Mouse (Mus musculus) cerebellum, adult 11 months (tissue): Measurements from ENCODE around the gene Pbx1.

Experiments used
- DNase-seq: peaks from one replicate; pipeline ENCODE4 v3.0.0; 2022

The Pbx1 gene

DNA sequence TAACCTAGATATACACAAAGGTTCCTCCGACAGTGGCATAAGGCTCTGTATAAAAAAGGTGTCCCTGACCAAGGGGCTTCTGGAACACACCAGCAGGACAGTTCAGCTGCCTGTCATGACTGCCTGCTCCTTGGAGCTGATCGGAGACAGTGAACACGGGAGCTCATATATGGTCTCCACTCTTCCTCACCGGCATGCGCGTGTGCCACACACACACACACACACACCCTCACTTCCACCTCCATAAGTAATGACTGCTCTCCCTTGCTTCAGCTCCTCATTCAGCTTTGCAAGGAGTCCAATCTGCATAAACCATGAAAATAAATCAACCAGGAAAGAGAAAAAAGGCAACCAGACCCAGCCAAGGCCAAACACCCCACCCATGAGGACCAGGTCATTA lies 90.7 kb downstream of the Pbx1 start:
- no peak for DNase-seq

DNA sequence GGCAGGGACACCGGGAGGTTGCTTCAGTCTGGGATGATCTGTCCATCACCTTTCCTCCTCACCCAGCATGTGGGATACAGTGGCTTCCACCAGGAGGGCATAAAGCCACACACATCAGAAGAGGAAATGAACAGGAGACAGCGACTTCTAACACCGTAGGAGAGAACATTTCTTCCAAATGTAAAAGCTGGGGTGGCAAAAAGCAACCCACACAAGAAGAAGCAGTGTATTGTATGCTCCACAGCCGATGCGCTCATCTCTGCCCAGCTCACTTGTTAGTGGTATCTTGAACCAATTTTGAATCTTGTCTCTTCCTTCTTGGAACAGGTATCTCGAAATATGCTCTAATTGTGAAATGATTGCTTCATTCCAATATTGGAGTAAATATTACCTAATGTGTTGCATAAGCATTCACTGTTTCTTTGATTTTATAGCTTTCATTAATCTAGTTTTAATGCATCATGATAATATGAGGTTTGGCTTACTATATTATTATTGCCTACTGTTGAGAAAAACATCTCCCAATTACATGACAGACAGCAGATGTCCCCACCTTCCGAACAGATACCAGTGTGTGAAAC lies 95.7 kb downstream of the Pbx1 start:
- no peak for DNase-seq

DNA sequence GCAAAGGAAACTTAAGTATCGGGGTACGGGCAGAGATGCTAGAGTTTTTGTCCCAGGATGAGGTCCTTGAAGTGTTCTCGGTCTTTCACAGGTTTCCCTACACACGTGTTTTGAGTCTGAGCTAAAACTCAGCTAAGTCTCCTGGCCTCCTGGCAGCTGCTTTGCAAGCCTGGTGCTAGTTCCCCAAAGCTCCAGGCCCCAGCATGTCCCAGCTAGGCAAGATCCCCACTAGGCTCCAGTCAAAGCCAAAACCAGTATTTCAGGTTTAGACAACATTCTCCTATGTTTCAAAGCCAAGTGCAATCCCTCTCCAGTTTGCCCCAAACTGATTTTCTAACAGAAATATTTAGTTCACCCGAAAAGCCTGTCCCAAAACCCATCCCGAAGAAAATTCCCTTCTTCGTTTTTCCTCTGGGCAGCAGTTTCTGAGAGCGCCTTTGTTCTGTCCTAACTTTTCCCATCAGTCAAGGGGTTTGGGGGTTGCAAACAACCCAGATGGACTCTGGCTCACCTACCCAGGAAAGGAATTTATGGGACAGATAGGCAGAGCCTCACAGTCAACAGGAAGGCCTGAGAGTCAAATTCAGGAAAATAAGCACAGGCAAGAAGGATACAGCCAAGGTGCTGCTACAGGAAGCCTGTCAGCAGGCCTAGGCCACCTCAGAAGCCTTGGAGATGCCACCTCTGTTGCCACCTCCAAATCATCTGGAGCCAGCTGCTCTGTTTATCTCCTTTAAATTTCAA lies 97.1 kb downstream of the Pbx1 start:
- DNase-seq = no peak

DNA sequence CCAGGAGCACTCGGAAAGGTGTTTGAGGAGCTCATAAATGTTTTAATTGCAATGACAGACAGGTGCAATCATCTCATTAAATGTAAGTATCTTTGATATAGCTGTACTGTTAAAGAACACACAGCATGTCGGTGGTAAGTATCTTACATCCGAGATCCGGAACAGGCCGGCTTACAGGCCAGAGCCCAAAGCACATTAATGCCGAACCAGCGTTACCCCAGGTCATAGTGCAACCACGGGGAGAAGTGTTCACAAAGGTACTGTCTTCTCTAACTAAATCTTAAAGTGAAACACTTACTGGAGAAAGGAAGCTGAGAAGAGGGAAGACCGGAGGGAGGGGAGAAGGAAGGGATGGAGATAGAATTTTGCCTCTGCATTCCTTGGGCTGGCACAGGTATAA lies 100.0 kb downstream of the Pbx1 start:
- DNase-seq = no peak

DNA sequence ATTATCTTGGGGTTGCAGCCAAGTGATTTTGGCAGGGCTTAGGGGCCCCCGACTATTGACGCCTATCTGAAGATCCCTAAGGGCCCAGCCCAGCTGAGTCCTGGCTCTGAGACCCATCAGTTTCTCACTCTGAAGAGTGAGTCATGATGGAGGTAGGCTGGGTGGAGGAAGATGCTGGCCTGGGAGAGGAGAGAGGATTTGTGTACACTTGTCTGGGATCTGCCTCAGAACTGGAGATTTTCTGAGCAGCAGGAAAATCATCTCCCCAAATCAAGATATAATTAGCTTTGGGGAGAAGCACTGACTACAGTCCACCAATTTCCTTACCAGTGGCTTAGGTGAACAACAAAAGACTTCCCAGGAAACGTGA lies 103.8 kb downstream of the Pbx1 start:
- DNase-seq = no peak

DNA sequence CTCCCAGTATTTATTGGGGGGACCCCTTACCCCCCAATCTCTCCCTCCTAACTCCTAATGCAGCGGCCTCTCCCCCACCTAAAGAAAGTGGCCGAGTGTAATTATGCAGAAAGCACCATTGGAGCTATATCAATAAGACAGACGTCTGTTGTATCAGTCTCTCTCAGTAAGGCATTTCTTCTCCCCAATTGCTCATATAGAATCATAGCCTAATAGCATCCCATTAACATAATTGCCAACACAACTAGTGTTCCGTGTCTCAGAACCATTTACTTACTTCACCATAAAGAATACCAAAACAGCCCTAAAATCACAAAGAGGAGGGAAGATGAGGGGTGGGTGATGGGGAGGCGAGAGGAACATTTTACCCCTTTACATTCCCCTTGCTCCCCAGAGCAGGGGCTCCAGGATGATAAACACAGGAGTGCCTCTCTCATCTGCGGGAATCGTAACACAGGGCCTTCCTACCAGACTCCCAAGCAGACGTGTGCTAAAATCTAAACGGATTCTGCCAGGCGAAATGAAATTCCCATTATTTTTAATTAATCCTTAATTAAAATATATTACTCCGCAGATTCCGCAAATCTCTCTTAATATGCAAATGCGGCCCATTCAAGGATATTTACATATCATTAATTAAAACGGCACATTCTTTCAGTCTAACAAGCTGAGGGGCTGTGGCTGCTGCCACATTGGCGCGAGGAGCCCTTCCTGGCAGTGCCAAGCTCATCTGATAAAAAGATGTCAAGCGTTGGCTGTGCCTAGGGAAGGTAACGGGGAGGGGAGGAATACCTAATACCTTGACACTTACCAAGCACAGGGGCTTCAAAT lies 104.5 kb downstream of the Pbx1 start:
- no peak for DNase-seq

DNA sequence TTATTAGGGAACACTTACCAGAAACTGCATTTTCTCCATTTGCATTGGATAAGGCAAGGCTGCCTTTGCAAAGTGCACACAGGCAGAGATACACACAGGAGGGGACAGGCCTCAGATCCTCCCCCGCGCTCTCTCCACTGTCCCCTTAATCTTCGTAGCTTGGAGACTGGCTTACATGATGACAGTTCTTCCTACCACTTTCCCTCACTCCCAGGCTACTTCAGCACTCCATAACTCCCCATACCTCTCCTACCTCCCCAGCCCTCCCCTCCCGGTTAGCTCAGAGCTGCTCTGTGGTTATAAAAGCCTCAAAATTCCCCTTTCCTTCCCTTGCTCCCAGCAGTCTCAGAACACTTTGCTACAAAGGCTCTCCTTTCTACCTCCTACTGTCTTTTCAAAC lies 106.3 kb downstream of the Pbx1 start:
- DNase-seq = no peak

DNA sequence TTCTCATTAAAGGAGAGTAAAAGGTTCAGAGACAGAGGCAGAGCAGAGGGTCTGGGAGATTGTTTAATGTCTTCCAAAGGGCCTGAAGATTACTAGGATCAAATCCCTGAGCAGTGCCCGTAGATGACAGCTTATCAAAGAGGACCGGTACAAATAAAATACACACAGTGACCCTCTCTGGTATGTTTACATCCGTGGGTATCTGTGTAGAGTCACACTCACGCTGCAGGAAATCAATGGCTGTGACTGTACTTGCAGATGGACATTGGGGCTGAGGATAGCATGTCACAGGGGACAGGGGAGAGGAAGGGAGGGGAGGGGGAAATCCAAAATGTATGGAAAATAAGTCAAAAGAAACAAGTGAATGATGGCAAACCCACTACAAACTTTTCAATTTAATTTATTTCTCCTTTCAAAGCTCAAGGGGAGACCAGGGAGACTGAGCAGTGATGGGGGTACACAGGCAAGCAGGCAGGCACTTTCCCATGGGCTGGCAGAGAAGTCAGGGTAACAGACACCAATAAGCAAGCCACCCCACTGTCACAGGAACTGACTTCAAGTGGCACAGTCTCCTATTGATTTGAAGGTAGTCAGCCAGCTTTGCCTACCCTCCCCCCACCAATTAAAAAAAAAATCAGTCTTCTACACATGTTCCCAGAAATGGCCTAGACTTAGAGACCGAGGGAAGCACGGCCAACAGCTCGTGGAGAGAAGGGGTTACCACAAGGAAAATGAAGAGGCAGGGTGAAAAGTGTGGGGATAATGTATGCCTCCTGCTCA lies 107.6 kb downstream of the Pbx1 start:
- no peak for DNase-seq

DNA sequence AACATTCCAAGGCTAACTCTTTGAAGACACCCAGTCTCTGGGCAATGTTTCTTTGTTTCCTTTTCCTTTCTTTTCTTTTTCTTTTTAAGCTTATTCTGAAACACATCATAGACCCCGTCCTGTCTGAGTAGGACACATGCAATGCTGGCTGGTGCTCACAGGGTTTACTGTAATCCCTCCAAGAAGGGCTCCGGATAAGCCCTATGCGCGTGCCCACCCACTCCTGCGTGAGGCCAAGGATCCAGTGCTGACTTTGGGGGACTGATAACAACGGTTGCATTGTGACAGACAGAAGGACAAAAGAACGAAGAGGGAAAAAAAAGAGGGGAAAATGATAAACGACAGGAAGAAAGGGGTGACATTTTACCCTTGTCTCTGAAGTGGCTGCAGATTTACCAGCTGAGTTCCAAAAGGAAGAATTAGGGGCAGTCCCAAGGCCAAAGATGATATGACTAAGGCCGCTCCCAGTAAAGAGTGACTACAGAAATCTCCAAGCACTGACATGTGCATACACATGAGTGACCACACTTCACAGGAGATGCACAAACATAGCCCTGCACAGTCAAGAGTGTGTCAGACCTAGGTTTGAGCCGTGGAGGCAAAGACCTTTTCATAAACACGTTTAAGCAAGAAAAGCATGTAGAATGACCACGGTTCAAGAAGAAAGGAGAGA lies 108.5 kb downstream of the Pbx1 start:
- no peak for DNase-seq

DNA sequence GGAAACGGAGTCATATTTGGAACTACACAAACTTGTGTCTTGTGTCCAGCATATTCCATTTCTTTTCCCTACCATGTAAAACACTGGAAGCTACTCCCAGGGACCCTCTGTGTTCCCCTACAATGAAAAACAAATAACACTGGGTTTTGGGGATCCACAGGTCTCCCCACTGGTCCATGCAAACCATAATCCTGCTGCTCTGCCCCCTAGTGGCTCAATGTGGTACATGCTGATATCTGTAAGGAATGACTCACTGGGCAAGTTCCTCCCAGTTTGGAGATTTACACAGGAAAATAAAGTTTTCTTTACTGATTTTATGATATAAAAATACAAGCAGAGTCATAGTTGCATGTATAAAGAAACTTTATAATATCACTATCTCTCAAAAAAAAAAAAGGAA lies 109.2 kb downstream of the Pbx1 start:
- DNase-seq = peak; percentile 27

DNA sequence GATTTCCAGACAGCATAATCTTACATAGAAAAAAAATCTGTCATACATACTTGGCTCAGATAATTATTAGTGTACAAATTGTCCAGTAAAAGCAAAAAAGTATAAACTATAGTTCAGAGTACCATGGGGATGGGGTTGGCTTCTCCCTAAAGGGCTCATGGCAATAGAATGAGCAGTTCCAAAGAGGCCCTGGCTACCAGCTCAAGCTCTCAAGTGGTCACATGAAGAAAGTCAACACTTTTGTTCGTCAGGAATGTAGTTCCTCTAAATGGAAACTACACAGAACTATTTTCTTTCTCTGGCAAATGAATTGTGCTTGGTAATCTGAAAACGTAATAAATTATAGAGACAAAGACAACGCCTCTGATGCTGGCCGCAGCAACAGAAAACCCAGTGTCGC lies 112.4 kb downstream of the Pbx1 start:
- no peak for DNase-seq

DNA sequence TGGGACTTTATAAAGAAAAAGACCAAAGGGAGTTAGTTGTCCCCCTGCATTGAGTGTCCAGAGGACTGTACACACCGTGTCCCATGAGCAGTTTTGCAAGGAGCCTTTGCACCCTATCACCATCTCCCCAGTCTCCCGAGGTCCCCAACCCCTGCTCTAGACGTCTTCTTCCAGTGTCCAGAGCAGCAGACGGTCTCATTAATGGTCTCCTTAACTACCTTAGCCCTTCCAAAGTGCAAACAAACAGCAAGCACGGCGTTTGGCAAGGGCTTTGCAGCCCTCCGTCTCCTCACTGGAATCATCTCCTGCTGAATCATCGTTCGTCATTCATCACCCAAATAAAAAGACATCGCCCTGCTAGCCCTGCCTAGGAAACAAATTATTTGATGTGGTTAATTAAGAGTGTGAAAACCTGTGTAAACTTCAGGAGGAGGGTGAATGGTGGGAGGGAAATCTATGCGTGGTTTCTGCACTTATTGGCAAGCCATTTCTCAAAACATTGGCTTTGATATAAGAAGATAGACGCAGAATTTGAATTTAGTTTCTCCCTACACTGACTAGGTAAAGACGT lies 113.1 kb downstream of the Pbx1 start:
- DNase-seq = no peak

DNA sequence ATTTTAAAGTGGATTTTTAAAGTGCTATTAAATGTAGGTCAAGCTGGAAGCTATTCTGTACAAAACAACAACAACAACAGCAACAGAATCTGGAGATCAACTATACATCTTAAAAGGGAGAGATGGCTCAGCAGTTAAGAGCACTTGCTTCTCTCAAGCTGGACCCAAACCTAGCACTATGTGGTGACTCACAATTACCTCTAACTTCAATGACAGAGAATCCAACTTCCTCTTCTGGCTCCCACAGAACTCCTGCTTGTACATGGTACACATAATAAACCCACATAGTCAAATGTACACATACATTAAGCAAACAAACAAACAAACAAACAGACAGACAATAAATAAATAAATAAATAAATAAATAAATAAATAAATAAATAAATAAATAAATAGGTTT lies 118.3 kb downstream of the Pbx1 start:
- DNase-seq = no peak

DNA sequence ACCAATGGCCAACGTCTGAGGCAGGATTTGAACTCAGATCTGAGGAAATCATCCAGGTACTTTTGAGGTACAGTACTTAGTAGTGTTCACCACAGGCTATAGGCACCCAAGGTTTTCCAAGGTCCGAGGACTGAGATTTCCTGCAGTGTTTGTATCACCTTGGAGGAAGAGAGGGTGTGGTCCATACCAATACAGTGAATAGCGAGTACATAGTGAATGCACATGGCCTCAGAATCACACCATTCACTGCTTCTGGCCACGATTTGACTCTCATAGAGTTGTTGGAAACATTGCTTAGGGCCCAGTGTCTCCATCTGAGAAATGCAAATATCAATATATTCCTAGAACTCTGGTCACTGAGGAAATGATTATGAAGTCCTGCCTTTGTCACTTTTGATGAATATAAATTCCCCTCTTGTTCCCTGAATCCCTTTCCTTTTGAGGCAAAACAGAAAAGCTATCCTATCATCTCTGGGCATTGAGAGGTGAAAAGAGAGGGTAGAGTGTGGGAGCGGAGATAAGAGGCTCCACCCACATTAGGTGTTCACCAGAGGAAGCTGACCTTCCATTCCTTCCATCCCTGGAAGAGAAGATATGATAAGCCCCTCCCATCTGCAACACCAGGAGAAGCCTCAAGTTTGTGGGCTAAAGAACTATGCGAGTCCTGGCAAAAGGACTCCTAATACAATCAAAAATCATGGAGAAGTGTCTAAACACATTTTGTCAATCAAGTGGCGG lies 119.2 kb downstream of the Pbx1 start:
- DNase-seq = no peak

DNA sequence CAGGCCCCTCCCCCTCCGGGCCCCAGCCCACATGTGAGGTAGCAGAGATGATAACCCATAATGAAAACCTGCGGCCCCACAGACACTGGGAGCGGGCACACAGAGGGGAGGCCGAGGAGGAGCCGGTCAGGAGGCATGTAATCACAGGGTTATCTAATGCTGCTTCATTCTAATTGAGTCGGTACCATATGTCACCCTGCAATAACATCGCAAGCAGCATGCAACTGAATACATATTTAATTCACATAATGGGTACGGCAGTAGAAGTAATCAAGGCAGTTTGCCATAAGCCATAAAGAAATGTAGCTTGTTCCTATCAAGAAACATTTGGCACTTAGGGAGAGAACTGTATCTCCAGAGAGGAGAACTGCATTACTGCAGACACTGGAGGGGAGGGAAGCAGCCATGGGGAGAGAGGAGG lies 123.0 kb downstream of the Pbx1 start:
- no peak for DNase-seq

DNA sequence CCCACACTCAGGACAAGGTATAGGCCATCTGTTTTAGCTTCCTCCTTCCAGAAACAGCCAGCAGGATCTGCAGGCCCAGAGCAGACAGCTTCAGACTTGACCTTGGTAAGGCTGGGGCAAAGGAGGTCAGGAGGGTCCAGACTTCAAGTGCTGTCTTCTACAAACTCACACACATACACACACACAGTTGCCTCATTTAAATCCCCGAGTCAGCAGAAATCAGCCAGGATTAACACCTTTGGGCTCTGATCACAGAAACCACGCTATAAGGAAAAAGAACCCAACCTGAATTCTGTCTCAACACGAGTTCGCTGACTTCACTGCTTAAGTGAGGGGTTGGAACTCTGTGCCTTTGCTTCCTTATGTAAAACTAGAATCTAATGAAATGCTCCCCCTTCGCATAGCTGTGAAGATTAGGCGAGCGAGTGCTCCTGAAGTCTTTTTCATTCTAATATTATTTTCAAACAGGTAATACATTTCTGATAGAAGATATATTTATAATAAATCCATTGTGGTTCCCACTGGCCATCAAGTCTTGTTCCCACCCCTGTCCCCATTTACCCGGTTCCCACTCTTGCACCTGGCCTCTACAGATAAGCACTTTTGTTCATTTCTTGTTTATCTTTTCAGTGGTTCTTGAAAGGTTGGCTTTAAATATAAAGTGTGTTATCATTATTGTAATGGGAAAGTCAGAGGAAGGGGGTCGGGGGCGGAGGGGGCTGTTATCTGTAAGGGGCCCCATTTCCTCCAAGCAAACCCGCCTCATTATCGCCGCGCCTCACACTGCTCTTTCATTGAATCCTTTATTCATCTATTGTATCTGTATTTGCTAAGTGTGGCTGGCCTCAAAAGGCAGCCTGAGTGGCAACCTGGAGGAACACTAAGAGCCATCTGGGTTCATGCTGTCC lies 124.5 kb downstream of the Pbx1 start:
- DNase-seq = no peak

DNA sequence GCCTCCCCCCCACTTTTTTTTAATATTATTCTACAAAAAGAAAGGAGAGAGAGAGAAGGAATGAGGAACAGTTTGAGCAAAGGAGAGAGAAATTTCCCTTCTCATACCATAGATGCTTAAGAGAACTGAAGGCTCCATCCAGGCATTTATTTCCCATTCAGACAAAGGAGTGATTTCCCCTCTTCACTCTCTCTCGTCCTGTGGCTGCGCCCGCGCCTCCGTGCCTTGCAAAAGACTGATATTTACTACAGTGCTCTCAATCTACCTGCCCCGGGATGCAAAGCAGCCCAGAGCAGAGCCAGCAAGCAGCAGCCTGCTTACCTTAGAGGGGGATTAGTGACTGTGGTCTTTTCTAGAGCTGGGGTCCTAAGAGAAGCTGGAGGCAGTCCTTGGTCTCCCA lies 131.6 kb downstream of the Pbx1 start:
- DNase-seq = no peak

DNA sequence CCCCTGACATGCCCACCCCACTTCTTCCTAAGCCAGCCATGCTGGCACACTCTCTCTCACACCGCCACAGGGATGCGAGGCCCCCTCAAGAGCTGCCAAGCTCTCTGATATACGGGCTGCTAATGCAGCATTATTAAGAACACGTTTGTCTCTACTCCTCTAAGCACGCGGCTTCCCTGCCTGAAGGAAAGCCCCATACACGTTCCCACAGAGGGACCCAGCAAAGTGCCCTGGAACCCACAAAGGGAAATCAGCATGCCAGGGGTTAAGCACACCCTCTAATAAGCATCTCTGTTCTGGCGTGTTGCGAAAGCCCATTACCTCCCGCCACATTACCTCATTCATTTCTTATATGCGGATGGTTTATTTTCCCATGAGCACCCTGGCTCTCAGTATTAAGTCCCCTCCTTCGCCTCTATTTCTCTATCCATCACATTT lies 132.1 kb downstream of the Pbx1 start:
- DNase-seq = no peak

DNA sequence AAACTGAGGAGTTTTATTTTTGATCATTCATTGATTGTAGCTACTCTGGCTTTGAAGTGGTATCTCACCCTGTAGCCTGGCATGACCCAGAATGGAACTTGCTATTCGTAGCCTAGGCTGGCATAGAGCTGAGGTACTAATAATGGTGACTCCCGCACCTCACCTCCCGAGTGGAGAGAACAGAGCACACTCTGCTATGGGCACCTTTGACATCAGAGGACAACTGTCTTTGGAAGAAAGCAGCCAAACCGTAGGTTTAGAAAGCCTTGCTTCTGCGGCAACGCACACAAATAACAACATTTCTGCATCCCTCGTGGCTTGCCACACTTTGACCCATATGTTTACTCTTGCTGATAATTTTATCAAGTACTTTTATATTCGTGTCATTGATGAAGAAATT lies 132.9 kb downstream of the Pbx1 start:
- DNase-seq = no peak

DNA sequence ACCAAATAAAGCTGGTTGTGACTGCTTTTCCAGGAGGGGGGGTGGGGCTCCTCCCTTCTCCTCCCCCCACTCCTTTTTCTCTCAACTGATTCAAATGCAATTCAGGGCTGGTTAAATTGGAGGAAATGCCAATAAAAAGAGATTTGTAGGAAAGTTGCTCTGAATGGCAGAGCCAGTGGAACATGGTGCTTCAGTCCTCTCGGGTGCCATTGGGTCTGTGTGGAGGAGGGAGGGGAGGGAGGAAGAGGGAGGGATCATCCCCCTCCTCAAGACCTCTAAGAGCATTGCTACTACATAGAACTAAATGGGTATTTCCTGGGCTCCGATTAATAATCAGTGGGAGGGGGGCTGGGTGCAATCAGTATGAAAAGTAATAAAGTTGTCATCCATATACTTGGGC lies 135.8 kb downstream of the Pbx1 start:
- DNase-seq = no peak

DNA sequence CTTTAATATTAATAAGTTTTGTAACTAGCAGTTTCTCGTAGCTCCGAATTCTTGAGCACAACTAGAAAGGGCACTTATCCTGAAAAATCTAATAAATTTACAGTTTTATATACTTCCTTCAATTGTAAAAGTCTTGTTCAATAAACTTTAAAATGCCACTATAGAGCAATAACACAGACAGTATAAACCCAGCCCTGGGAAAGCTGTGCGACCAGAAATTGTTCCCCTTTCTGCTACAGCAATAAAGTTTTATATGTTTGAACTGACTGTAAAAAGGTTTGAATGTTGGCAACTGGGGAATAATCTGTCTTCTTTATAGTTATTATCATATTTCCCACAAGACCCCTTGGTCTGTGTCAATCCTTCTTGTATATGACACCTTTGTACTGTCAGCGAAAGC lies 136.3 kb downstream of the Pbx1 start:
- DNase-seq = no peak
